Comparison of ENCODE assay signal across 8 mouse cellular contexts in genomic region chr12:24252071-24252874, GRCm38 (mm10).
DNase-seq lines count a peak whose midpoint lies in the region; ATAC-seq and TF ChIP-seq lines count a peak whose summit lies in the region.
"Not testable (repeated sequence)": the region's sequence is repeated elsewhere in the genome, so short reads cannot be mapped to it uniquely, and the experiment has no call there.

No protein-coding gene starts in this region.

- not testable (repeated sequence) for H3K27ac ChIP-seq in forebrain, embryonic 14.5 days (ENCODE audit: low read depth, low read length); heart, embryonic 15.5 days; kidney, adult 2 months (ENCODE audit: insufficient read depth, low read depth, low read length); limb, embryonic 15.5 days; midbrain, embryonic 12.5 days (replicated peaks)

- peak overlapping the region; percentile 43 for H3K4me3 ChIP-seq in forebrain, embryonic 14.5 days (ENCODE audit: low read depth, low read length)
- H3K4me3 ChIP-seq in heart, embryonic 15.5 days: peak overlapping the region; percentile 70
- peak overlapping the region; percentile 31; the same call in 1 of the 2 replicates for H3K4me3 ChIP-seq in kidney, adult 2 months (ENCODE audit: insufficient read depth, low read depth, low read length)
- peak overlapping the region; percentile 60 for H3K4me3 ChIP-seq in limb, embryonic 15.5 days
- H3K4me3 ChIP-seq in midbrain, embryonic 12.5 days: peak overlapping the region; percentile 53

- H3K4me1 ChIP-seq in forebrain, embryonic 14.5 days (ENCODE audit: control insufficient read depth, insufficient read depth, low read length); heart, embryonic 15.5 days (replicated peaks); kidney, adult 2 months (ENCODE audit: control insufficient read depth, insufficient read depth, low read length); limb, embryonic 15.5 days; midbrain, embryonic 12.5 days: not testable (repeated sequence)

- not testable (repeated sequence) for ATAC-seq in forebrain, embryonic 14.5 days; heart, embryonic 15.5 days (replicated peaks; ENCODE audit: insufficient number of reproducible peaks, insufficient read depth, low FRiP score, low read depth); limb, embryonic 15.5 days (ENCODE audit: insufficient number of reproducible peaks, low FRiP score, low TSS enrichment, low read depth); midbrain, embryonic 12.5 days (ENCODE audit: low FRiP score, low read depth)

- H3K9ac ChIP-seq in forebrain, embryonic 14.5 days (ENCODE audit: low read length): peak overlapping the region; percentile 70
- peak overlapping the region; percentile 74 for H3K9ac ChIP-seq in heart, embryonic 15.5 days
- H3K9ac ChIP-seq in limb, embryonic 15.5 days: peak overlapping the region; percentile 50
- H3K9ac ChIP-seq in midbrain, embryonic 12.5 days (replicated peaks): peak overlapping the region; percentile 65

- under 1% methylated on average over 37 of the region's 77 CpGs for WGBS in forebrain, embryonic 14.5 days
- 1% methylated on average over 55 of the region's 77 CpGs for WGBS in heart, embryonic 15.5 days
- WGBS in kidney, adult 2 months: 2% methylated on average over 76 of the region's 77 CpGs
- 1% methylated on average over 73 of the region's 77 CpGs for WGBS in limb, embryonic 15.5 days
- 3% methylated on average over 63 of the region's 77 CpGs for WGBS in midbrain, embryonic 12.5 days

- not testable (repeated sequence) for TF ChIP-seq CTCF in kidney, adult 2 months (conservative IDR thresholded peaks at IDR 0.05; ENCODE audit: insufficient read depth, insufficient read length, low read depth, low read length)

- H3K36me3 ChIP-seq in forebrain, embryonic 14.5 days (ENCODE audit: control insufficient read depth, insufficient read depth, low read length); heart, embryonic 15.5 days; kidney, adult 2 months (ENCODE audit: control insufficient read depth, insufficient read depth, low read length); limb, embryonic 15.5 days; midbrain, embryonic 12.5 days: not testable (repeated sequence)

- H3K27me3 ChIP-seq in forebrain, embryonic 14.5 days (replicated peaks; ENCODE audit: control insufficient read depth, insufficient read depth, low read length); heart, embryonic 15.5 days; kidney, adult 2 months (replicated peaks; ENCODE audit: control insufficient read depth, insufficient read depth, low read length); limb, embryonic 15.5 days; midbrain, embryonic 12.5 days: not testable (repeated sequence)

- peak; percentile 13 to 40 for DNase-seq in adrenal gland, postnatal 36 days
- peak; percentile 5 for DNase-seq in forebrain, embryonic 14.5 days (ENCODE audit: low spot score)
- DNase-seq in kidney, adult 2 months: peak; percentile 1
- DNase-seq in right cerebral cortex, postnatal 14 days: peak; percentile 11
- DNase-seq in urinary bladder, postnatal 14 days (ENCODE audit: low spot score): peak; percentile 6

- TF ChIP-seq POLR2A in kidney, adult 2 months (IDR thresholded peaks at IDR 0.05; ENCODE audit: low read depth, low read length): not testable (repeated sequence)

- H3K4me2 ChIP-seq in forebrain, embryonic 14.5 days (ENCODE audit: low read length): peak overlapping the region; percentile 45
- peak overlapping the region; percentile 78 for H3K4me2 ChIP-seq in heart, embryonic 15.5 days
- H3K4me2 ChIP-seq in limb, embryonic 15.5 days: peak overlapping the region; percentile 52
- peak overlapping the region; percentile 51 for H3K4me2 ChIP-seq in midbrain, embryonic 12.5 days (replicated peaks)

- H3K9me3 ChIP-seq in forebrain, embryonic 14.5 days (replicated peaks; ENCODE audit: control insufficient read depth, low read length); heart, embryonic 15.5 days (replicated peaks); limb, embryonic 15.5 days; midbrain, embryonic 12.5 days: not testable (repeated sequence)
